Mouse (Mus musculus): Measurements from ENCODE around the gene Skint10.

Gene Skint10

GRCm38 (mm10) chr4:112774766-112775165, at the start of gene Skint10:
Gene Skint10, minus strand, starts transcription at chr4:112774866.
- DNase-seq (ENCODE audit: low read depth, low spot score) = no peak

DNA sequence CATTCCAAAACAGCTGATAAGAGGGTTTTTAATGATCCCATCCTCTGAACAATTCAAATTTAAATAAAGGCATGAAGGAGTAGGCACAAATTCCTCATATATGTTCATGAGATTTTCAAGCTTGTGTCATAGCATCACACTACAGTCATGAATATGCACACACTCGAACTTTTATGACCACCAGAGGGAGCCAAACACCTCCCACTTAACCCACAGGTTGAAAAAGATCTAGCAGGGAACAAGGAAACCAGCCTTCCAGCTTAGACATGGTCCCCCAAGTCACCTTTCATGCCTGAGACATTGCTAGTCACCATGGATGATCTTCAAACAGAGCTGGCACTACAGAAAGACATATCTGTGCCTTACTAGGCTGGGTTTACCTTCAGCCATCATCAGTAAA, 16.0 kb upstream of the Skint10 start:
- no peak for DNase-seq (ENCODE audit: low read depth, low spot score)

Measured in CD4-positive, CD25-positive, alpha-beta regulatory T cell, adult 2 months (primary cell).